Mouse (Mus musculus): ENCODE results near the gene Pde10a. TPM values are rescaled to one million over a fixed set of nuclear protein-coding genes. Genes with fewer than 3 reads are reported as not detected.

Pde10a gene
- total RNA-seq, 2 experiments from 2014 or later, result 55.2 to 64.0 TPM

DNA sequence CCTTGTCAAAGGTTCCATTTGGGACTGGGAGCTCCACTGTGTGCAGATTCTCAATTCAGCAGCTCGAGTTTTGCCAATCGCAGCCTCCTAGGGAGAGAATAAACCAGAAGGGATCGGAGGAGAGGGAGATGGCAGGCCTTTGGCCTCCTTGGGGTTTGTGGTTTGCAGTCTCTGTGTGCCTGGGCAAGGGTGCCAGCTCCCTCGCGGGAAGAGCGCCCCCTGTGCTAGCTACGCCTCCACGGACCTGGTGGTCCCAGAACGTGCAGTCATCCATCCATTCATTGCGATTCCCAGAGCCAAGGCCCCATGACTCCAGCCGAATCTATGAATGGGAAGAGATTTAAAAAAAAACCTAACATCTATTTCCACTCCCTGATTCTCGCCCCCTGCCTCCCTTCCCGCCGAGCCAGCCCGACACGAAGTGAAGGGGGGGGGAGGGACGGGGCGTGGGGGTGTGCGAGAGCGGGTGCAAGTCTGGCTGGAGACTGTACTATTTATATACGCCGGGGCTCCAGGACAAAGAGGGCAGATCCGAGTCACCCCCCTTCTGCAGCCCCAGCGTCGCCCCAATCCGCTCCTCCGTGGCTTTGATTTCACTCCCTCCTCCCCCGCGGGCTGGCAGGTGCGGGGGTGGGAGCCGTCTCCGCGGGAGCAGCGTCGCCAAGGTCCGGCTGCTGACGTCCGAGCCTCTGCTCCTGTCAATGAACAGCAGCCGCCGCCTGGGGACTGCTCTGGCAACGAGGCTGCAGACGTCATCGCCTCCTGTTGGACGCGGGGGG lies 596 bp upstream of the Pde10a start:
- DNase-seq (ENCODE audit: extremely low spot score in 1 of 2, low spot score in 1 of 2), result peak; percentile 62 to 70

DNA sequence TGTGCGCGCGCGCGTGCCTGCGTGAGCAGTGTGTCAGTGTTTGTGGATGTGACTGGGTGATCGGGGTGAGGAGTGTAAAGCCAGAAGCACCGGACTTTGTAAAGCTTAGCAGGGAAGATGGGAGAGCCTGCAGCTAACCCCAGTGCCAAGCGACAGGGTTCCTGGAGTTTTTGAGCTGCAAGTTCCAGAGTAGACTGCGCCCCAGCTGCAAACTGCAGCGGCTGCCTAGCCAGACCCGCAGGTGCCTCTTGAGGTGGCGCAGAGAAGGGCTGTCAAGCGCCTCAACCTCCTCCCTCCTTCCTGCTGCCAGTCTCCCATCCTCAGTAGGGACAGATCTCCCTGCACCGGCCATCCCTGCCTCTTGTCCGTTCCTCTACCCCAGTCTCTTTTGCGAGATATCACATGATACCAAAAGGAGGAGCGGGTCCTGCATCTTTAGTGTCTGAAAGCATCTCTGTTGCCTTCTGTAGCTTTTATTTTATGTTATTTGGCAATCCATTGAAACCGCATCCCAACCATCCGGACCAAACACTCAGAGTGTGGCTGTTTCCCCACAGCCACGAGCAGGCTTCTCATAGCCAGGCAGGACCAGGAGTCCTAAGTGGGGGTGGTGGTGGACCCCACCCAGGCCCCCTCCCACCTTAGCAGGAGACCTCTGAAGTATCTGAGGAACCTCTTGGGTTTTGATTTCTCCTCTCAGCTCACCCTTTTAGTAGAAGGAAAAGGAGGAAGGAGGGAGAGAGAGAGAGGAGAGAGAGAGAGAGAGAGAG lies 984 bp downstream of the Pde10a start:
- peak in 1 of 2 experiments; percentile 32 for DNase-seq (ENCODE audit: extremely low spot score in 1 of 2, low spot score in 1 of 2)

DNA sequence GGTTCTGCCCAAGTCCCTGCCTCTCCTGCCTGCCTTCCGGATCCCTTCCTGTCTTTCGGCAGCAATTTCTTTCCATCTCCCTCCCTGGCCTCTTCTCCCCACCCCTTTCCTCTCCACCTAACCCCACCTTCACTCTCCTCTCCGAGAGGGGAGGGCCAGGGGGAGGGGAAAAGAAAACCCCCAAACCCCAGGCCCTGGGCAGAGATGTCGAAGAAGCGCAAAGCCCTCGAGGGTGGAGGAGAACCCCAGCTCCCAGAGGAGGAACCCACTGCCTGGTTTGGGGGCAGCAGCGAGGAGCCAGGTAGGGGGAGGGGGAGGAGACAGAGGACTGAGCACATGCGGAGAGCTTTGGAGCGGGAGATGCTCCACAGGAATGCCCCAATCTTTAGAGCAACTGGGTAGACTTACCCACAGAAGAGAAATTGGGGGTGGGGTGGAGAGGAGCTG lies 1.7 kb downstream of the Pde10a start:
- DNase-seq (ENCODE audit: extremely low spot score in 1 of 2, low spot score in 1 of 2), result peak; percentile 18 to 42

DNA sequence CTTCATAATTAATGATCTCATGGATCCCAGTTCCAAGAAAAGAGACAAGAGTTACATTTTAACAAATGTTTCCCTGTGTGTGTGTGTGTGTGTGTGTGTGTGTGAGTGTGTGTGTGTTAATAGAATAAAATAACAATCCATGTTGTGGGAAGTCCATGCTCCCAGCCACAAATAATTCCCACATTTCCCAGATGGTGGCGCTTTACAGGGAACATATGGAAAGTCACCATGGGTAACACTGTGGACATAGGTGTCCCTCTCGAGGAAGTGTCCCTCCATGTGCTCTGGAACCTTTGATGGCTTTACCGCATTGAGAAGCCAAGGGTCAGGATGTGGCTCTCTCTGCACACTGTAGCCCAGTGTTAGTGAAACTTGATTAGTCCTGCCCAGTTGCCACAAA lies 3.5 kb downstream of the Pde10a start:
- DNase-seq (ENCODE audit: extremely low spot score in 1 of 2, low spot score in 1 of 2), result no peak

DNA sequence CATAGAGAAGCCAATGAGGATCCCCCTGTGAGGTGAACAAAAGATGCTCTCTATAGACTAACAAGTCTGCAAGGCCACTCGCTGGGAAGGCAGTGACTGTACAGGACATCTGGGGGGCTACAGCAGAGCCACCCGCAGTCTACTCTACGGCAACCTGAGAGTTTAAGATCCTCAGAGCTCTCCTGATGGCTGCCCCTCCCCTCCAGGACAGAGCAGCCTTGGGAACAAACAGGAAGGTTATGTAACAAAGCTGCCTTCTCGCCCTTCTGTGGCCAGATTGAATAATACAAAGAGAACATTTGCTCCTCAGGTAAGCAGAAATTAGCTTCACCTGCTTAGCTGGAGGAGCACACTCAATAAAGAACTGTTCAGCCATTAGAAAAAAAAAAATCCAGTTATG lies 7.4 kb downstream of the Pde10a start:
- DNase-seq (ENCODE audit: extremely low spot score in 1 of 2, low spot score in 1 of 2), result no peak

DNA sequence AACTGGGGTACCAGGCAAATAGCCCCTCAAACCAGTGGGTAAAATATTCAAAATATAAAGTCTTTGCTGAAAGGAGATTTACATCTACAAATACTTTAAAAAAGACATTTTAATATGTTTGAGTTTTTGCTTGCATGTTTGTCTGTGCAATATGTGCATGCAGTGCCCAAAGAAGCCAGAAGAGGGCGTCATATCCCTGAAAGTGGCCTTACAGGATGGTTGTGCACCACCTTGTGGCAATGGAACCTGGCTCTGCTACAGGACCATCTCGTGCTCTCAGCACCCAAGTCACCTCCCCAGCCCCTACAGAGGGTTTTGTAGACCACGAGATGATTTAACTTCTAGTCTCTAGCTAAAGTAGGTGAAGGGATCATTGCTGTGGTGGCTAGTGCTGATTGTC lies 8.7 kb downstream of the Pde10a start:
- DNase-seq (ENCODE audit: extremely low spot score in 1 of 2, low spot score in 1 of 2), result no peak

DNA sequence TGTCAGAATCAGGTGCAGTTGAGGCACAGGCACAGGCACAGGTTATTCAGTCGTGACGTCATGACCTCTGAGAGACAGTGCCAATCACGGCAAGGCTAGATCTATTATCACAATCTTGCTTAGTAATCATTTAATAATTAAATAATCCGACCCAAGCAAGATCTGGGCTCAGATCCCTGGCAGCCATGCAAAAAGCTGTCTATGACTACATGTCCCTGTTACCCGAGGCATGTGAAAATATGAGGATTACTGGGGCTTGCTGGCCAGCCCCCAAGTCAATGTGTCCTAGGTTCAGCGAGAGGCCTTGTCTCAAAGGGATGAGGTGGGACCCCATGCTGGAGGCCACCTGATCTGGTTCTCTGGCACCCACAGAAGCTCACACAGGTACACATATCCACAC lies 11.3 kb downstream of the Pde10a start:
- no peak for DNase-seq (ENCODE audit: extremely low spot score in 1 of 2, low spot score in 1 of 2)

DNA sequence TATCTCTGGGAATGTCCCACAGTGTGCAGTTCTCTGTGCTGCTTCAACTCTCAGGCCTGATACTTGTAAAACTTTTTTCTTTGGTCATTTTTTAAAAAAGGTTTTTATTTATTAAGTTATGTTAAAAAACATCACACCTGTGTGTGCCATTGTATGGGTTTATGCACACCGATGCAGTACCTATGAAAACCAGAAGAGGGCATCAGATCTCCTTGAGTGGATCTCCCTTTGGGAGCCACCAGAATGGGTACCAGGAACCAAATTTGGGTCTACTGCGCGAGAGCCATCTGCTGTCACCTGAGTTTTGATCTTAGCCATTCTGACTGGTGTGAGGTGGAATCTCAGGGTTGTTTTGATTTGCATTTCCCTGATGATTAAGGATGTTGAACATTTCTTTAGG lies 12.9 kb downstream of the Pde10a start:
- DNase-seq (ENCODE audit: extremely low spot score in 1 of 2, low spot score in 1 of 2), result no peak

DNA sequence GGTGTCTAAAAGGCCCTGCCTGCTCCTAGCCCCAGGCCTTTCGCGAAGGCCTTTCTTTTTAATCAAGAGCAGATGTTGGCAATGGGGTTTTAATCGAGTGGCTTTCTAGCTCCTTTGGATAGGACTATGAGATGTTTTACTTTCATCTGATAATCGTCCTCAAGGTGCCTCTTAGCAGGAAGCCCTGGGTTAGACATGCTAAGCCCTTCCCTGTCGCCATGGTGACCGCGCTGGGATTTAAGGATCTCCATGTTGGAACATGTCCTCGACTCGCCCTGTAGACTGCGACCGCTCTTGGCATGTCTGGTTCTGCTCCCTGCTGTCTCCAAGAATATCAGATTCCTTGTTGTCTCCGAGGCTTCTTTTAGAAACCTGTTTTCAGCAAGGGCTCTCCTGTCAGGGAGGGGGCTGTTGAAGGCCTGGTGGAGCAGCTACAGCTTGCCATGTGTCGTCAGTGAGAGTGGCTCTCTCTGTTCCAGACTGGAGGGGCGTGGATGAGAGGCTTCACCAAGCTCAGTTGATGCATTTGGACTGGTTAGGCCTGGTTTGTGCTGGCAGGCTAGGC lies 16.9 kb downstream of the Pde10a start:
- DNase-seq (ENCODE audit: extremely low spot score in 1 of 2, low spot score in 1 of 2), result no peak

DNA sequence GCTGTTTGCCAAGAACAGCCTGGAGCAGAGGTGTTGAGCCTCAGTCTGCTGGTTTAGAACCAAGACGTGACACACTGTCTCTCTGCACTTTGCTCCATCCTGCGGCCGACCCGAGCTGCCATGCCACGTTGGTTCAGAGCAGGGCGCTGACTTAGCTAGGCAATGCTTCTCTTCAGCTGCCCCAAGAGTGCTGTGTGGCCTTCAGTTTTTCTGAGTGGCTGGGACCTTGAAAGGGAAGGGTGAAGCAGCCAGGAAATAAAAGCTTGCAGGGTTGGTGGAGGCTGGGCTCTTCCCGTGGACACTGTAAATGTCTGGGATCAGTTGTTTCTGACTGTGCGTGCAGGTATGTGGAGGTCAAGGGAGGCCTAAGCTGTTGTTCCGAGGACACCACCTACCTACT lies 21.2 kb downstream of the Pde10a start:
- no peak for DNase-seq (ENCODE audit: extremely low spot score in 1 of 2, low spot score in 1 of 2)

DNA sequence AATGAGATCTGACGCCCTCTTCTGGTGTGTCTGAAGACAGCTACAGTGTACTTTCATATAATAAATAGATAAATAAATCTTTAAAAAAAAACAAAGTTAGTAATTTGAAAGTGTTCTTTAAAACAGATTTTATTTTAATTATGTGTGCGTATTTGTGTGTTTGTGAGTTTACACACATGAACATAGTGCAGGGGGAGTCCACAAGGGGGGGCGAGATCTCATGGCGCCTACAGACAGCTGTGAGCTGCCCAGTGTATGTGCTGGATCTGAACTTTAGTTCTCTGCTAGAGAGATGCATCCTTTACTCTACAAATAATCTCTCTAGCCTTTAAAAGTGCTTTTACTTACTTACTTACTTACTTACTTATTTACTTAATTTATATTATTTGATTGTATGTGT lies 23.6 kb downstream of the Pde10a start:
- no peak for DNase-seq (ENCODE audit: extremely low spot score in 1 of 2, low spot score in 1 of 2)

DNA sequence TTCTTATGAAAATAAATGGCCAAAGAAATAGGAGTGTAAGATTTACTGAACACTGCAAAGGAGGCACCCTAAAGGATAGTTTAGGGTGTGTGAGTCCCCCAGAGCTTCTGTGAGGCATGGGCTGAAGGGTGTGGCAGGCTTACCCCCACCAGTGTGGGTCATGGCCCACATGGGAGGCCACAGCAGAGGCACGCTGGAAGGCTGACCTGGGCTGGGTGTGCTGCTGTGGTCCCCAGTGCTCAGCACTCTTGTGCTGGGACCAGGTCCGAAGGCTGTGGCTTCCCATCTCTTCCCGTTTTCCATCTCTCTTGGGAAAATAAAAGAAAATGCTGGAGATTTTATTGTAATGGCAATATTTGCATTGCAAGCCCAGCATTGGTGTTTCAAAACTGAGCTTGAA lies 26.5 kb downstream of the Pde10a start:
- no peak for DNase-seq (ENCODE audit: extremely low spot score in 1 of 2, low spot score in 1 of 2)

DNA sequence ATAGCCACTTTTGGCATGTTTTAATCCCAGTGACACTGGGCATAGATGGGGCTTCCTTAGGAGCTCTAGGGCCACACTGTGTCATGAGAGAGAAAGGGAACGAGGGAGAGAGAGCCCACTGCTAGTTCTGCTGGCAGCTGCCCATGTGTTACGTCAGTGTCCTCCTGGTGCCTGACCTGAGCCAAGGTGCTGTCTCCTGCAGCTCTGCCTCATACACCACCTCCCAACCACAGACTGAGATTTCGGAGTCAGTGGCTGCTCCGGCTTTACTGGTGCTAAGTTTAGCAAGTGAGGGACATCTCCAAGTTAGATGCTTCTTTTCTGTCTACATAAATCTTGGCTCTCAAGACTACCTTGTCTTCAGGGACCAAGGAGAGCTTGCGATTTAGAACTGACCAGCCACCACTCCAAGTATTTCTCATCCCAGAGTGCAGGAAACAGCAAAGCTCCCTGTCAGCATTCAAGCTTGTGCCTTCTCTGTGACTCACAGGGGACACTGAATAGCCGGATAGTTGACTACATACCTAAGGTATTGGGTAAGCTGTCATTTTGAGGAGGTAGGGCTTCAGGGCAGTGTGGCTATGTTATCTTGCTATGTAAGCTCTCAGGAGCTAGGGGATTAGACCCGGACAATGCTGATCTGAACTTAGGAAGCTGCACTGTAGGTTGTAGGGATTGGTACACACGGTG lies 27.3 kb downstream of the Pde10a start:
- DNase-seq (ENCODE audit: extremely low spot score in 1 of 2, low spot score in 1 of 2), result no peak

DNA sequence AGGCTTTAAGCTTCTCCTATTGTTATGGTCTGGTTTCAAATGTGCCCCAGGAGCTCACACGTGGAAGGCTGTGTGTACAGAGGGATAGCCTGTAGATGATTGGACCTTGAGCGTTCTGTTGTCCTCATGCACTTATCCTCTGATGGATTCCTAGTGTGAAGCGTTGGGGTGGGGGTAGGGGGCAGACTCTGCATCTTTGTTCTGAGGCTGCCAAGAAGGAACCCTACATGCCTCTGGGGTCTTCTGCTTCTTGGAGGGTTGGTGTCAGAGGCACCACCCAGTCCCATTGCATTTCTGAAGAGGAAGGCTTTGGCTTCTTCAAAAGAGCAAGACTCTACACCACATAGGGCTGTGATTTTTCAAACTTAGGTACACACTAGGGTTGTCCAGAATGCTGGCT lies 28.4 kb downstream of the Pde10a start:
- DNase-seq (ENCODE audit: extremely low spot score in 1 of 2, low spot score in 1 of 2), result no peak

DNA sequence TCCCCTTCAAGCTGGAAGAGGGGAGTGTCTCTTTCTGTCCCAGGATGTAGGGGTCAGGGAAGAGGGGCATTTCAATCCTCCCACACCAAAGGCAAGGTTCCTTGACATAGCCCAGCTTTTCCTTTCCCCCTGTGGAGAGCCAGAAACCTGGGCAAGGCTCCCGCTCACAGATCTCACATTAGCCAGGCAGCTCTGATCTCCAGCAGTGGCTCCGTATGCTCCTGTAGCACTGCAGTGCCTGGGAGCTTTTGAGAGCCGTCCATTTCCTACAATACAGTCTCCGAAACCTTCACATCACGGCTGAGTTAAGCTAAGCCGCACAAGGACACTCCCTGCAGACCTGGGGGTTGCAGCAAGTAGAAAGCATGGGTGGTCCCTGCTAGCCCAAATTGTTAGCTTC lies 29.0 kb downstream of the Pde10a start:
- no peak for DNase-seq (ENCODE audit: extremely low spot score in 1 of 2, low spot score in 1 of 2)

DNA sequence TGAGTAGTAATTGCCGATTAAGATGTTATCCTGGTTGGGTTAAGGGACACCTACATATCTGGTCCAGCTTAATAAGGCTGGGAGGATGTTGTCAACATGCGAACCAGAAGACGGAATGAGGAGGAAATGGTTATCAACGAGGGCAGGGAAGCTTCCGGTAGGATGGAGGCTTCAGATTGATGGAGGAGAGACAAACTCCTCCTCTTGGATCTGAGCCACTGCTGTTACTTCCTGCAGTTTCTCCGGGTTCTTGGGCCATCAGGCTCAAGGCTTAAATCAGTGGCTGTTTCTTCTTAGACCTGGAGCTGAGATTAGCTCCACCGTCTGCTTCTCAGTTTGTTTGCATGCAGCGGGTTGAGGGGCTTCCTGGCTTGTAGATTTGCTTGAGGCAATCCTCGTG lies 30.6 kb downstream of the Pde10a start:
- no peak for DNase-seq (ENCODE audit: extremely low spot score in 1 of 2, low spot score in 1 of 2)

DNA sequence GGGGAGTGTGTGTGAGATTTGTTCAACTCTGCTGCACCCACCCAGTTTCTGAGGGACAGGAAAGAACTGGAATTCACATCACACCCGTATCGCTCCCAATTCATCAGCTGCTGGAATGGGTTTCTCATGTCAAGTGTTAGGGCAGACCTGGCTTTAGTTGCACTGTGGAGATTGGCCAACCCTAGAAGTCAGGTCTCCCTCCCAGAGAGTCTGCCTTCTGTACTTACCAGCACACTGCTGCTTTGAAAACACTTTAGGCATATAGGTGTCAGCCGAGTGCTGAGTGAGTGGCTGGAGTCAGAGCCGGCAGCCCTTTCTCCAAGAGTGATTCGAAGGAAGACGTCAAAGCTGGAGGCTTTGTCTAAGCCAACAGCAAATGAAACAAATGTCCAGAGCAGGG lies 31.1 kb downstream of the Pde10a start:
- no peak for DNase-seq (ENCODE audit: extremely low spot score in 1 of 2, low spot score in 1 of 2)

DNA sequence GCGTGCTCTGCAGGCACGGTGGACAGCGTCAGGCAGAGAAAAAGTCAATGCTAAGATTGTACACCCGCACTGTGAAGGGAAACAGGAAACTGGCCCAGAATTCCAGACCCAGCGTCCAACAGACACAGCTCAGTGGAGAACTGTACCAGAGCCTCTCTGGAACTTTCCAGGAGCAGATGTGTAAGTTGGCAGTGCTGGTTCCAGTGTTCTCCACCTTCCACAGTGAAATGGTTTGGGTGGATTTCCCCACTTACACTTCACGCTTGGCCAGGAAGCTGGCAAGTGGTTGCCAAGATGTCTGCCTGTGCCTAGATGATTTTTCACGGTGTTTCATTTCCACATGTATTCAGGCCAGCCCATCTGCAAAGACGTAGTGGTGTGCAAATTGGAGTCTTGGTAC lies 32.8 kb downstream of the Pde10a start:
- no peak for DNase-seq (ENCODE audit: extremely low spot score in 1 of 2, low spot score in 1 of 2)

DNA sequence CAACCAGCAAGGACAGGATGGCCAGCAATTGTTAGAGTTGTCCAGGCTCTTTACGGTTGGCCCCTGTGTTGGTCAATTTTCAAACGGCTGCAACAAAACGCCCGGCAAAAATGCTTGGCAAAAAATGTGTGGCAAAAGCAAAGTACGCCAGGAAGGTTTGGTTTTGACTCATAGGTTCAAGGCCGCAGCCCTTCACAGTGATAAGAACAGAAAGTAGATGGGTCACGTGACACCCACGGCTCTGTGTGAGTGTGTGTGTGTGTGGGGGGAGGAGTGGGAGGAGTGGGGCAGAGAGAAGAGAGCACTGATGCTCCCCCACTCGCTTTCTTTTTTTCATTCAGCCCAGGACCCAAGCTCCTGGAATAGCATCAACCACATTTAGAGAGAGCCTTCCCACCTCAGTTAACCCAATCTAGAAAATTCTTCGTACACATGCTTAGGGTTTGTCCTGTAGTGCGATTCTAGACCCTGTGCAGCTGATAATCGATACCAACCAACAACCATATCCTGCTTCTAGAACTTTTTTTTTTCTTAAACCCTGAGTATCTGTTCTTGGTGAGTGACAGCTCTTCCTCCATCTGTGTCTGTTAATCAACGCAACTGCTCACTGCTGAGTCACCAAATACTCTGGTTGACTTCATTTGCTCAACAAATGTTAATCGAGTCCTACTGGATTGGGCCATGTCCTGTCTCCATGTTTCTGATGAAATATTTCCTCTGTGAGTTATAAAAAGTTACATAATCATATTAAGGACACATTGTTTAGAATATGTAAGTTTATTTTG lies 37.1 kb downstream of the Pde10a start:
- no peak for DNase-seq (ENCODE audit: extremely low spot score in 1 of 2, low spot score in 1 of 2)

DNA sequence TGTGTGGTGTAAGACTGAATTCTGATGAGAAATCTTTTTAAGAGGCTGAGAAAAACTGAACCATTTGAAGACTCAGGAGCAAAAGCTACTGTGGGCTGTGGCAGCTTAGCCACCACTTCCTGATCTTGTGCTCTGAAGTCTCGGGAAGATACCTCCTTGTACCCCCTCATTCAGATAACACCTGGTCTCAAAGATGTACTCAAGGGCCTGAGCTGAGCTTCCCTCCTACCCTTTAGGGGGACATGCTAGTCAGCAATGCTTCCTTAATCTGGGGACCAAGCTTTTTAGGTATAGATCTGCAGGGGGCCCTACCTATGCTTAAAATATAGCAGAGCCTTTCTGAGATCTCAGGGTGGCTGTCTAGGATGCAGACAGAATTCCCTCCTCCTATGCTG lies 37.7 kb downstream of the Pde10a start:
- no peak for DNase-seq (ENCODE audit: extremely low spot score in 1 of 2, low spot score in 1 of 2)
